Mouse (Mus musculus): Measurements from ENCODE around the gene Irf2bpl. TPM values are rescaled to one million over a fixed set of nuclear protein-coding genes. Genes with fewer than 3 reads are reported as not detected.
A peak's percentile ranks its signal among the peaks of the same experiment; 100 is the strongest.

Irf2bpl gene
- polyA plus RNA-seq, 1 experiment = 32.7 TPM

DNA sequence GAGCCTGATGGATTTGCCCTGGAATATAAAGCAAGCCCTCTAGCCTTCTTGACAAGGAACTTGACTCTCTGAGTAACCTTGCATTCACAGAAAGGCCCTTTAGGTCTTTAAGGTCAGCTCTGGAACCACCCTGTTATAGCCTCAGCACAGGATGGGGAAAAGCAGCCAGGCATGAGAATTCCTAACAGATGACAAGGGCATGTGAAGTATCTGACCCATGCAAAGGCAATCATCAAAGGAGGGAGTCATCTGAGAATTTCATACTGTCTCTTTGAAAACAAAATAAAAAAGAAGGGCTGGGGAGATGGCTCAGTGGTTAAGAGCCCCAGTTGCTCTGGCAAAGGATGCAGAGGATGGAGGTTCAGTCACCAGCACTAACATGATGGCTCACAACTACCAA lies 33.3 kb downstream of the Irf2bpl start:
- no peak for TF ChIP-seq GATA1 (IDR thresholded peaks at IDR 0.05; ENCODE audit: borderline replicate concordance, low read length)
- H3K4me3 ChIP-seq (replicated peaks) = no peak overlapping the region
- H3K9me3 ChIP-seq = peaks cover 5% of the 10 kb centered on the region; the same call in 1 of the 2 replicates
- H3K27me3 ChIP-seq (replicated peaks) = peaks cover 13% of the 10 kb centered on the region
- H3K36me3 ChIP-seq (replicated peaks; ENCODE audit: low read length) = no peaks in the 10 kb centered on the region
- H3K4me1 ChIP-seq = peaks cover 29% of the 10 kb centered on the region

DNA sequence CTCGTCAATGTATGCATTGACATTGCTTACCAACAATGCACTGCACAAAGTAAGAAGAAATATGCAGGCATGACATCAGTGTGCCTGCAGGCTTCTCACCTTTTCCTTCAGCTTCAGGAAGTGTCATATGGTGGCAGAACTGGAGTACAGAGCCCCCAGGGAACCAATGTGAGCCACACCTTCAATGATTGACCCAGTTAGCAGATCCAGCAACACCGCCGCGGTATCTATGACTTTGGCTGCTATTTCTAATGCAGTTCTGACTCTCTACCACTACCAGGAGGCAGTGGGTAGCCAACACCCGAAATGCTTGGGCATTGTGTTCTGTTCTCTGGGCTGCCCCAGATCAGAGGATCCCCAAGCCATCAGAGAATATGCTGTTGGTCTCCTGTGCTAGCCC lies 33.9 kb downstream of the Irf2bpl start:
- H3K9me3 ChIP-seq = peaks cover 5% of the 10 kb centered on the region; the same call in 1 of the 2 replicates
- no peaks in the 10 kb centered on the region for H3K36me3 ChIP-seq (replicated peaks; ENCODE audit: low read length)
- TF ChIP-seq GATA1 (IDR thresholded peaks at IDR 0.05; ENCODE audit: borderline replicate concordance, low read length) (no peak), FLI1 (IDR thresholded peaks at IDR 0.05; ENCODE audit: low read length) (no peak)
- H3K27me3 ChIP-seq (replicated peaks) = peaks cover 13% of the 10 kb centered on the region
- peaks cover 23% of the 10 kb centered on the region for H3K4me1 ChIP-seq
- H3K4me3 ChIP-seq (replicated peaks) = no peak overlapping the region

DNA sequence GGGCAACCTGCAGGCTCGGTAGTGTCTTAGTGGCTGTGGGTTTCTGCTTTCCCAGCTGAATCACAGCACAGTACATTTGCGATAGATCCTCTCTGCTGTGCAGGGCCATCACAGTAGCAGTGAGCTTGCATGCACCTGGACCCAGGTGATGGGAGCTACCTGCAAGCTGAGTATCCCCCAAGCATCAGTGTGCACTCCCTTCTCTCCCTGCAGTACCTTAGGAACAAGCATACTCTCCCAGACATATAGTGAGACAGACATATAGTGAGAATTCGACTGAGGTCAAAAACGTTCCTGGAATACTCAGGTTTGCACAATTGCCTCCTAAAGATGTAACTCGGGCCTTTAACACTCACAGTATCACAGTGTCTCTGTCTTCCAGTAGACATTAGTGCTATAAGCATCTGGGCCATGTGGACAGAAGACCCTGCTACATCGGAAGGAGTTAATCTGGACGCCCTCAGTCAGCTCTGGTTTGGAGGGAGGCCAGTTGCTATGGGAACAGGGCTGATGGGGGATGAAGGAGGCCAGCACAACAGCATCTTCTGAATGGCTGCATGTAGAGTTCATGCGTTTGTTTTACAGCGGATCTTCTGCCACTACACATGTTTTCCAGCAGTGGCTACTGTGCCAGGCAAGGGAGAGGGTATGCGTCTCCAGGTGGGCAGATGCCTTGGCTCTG lies 34.5 kb downstream of the Irf2bpl start:
- Histone ChIP-seq H3K36me3 (replicated peaks; ENCODE audit: low read length) (peaks cover under 1% of the 10 kb centered on the region), H3K27me3 (replicated peaks) (peaks cover 13% of the 10 kb centered on the region), H3K9me3 (peaks cover 5% of the 10 kb centered on the region; the same call in 1 of the 2 replicates), H3K4me1 (peaks cover 16% of the 10 kb centered on the region), H3K4me3 (replicated peaks) (no peak overlapping the region)
- TF ChIP-seq FLI1 (IDR thresholded peaks at IDR 0.05; ENCODE audit: low read length) (no peak), GATA1 (IDR thresholded peaks at IDR 0.05; ENCODE audit: borderline replicate concordance, low read length) (no peak)

DNA sequence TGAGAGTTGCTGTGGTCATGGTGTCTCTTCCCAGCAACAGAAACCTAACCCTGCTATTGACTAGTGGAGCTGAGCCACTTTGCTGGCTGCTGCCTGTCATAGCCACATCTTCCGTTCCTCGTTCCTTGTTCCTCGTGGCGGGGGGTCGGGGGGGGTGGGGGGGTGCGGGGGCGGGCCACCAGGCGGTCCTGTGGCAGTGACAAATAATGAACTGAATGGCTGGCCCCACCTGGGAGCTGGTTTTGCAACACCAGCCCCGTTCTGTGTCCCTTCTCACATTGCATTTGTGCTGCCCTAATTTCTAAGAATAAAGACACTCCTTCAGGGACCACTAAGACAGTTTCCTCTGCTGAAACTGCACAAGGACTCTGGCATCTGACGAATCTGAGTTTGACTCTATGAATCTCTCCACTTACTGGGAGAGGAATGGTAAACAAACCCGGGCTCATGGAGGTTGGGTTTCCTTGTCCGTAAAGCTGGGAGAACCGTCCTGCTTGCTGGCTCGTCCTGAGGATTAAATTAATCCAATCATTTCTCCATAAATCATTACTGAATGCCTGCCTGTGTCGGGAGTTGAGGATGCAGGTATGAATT lies 41.6 kb downstream of the Irf2bpl start:
- peaks cover 50% of the 10 kb centered on the region for H3K4me1 ChIP-seq
- H3K27me3 ChIP-seq (replicated peaks) = no peaks in the 10 kb centered on the region
- H3K36me3 ChIP-seq (replicated peaks; ENCODE audit: low read length) = peaks cover 3% of the 10 kb centered on the region
- H3K4me3 ChIP-seq (replicated peaks) = no peak overlapping the region
- 0 out of 2 replicates have a peak, but pooled peaks cover 3% of the 10 kb centered on the region for H3K9me3 ChIP-seq
- no peak for TF ChIP-seq GATA1 (IDR thresholded peaks at IDR 0.05; ENCODE audit: borderline replicate concordance, low read length)
- no peak for TF ChIP-seq FLI1 (IDR thresholded peaks at IDR 0.05; ENCODE audit: low read length)

DNA sequence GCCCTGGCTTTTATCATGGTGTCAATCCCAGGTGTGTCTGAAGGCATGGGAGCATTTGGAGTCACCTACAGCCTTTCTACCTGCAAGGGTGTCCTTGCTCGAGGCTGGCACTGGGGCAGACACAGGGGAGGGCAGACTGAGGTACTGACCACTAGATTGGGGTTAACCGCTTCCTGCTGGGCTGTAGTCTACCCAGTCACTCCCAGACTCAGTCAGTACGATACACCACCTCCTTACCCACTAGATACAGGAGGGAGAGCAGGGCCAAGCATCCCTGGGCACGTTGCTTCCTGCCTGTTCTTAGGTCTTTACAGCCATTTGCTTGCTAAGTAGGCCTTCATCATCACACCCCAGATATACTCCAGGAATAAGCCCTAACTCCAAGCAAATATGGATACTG lies 44.1 kb downstream of the Irf2bpl start:
- Histone ChIP-seq H3K4me3 (replicated peaks) (peak overlapping the region; percentile 30), H3K36me3 (replicated peaks; ENCODE audit: low read length) (peaks cover 3% of the 10 kb centered on the region), H3K4me1 (peaks cover 75% of the 10 kb centered on the region), H3K9me3 (0 out of 2 replicates have a peak, but pooled peaks cover 3% of the 10 kb centered on the region), H3K27me3 (replicated peaks) (no peaks in the 10 kb centered on the region)
- TF ChIP-seq FLI1 (IDR thresholded peaks at IDR 0.05; ENCODE audit: low read length) (no peak), GATA1 (IDR thresholded peaks at IDR 0.05; ENCODE audit: borderline replicate concordance, low read length) (no peak)

DNA sequence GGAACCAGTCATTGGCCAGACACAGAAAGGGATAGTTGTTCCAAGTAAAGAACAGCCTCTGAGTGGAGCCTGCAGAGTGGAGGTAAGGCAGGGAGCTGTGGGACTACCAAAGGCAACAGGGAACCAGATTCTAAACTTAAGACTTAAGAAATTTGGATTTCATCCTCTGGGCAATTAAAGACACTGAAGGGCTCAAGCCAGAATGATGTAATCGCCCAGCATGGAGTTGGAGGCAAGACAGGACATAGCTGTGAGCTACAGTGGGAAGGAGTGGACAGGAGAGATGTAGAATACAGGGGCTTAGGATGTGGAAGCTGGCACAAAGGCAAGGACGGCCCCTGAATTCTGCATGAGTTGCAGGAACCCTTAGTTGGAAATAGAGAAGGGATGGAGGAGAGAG lies 46.4 kb downstream of the Irf2bpl start:
- Histone ChIP-seq H3K4me1 (peaks cover 94% of the 10 kb centered on the region), H3K4me3 (replicated peaks) (no peak overlapping the region), H3K36me3 (replicated peaks; ENCODE audit: low read length) (no peaks in the 10 kb centered on the region), H3K27me3 (replicated peaks) (no peaks in the 10 kb centered on the region), H3K9me3 (0 out of 2 replicates have a peak, but pooled peaks cover 3% of the 10 kb centered on the region)
- TF ChIP-seq FLI1 (IDR thresholded peaks at IDR 0.05; ENCODE audit: low read length) (no peak), GATA1 (IDR thresholded peaks at IDR 0.05; ENCODE audit: borderline replicate concordance, low read length) (no peak)

DNA sequence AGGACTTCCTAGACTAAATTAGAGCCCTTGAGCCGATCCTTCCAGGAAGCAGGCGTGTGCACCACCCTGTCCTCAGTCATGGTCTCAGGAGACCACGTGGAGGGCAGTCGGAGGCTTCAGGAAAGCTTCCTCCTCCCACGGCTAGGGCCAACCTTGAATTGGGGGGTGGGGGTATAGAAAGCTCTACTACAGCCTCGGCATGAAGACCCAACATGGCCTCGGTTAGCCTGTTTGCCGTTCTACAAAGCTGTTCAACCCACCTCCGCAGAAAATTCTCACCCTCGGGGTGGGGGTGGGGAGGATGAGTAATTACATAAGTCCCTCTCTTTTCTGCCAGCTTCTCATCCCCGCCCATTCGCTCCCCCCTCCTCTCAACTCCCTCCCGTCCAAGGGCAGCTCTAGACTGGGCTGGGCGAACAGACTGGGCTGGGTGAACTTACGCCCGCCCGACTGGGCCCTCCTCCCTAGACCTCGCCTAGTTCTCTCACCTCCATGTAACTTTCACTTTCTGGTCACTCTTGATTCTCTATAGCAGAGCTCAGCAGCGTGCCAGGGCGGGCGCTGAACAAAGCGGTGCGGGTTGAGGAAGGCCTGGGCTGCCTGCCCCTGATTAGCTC lies 48.1 kb downstream of the Irf2bpl start:
- TF ChIP-seq FLI1 (IDR thresholded peaks at IDR 0.05; ENCODE audit: low read length) = no peak
- no peak for TF ChIP-seq GATA1 (IDR thresholded peaks at IDR 0.05; ENCODE audit: borderline replicate concordance, low read length)
- Histone ChIP-seq H3K36me3 (replicated peaks; ENCODE audit: low read length) (no peaks in the 10 kb centered on the region), H3K4me3 (replicated peaks) (peak overlapping the region; percentile 90), H3K4me1 (peaks cover 94% of the 10 kb centered on the region), H3K27me3 (replicated peaks) (no peaks in the 10 kb centered on the region), H3K9me3 (no peaks in the 10 kb centered on the region)

DNA sequence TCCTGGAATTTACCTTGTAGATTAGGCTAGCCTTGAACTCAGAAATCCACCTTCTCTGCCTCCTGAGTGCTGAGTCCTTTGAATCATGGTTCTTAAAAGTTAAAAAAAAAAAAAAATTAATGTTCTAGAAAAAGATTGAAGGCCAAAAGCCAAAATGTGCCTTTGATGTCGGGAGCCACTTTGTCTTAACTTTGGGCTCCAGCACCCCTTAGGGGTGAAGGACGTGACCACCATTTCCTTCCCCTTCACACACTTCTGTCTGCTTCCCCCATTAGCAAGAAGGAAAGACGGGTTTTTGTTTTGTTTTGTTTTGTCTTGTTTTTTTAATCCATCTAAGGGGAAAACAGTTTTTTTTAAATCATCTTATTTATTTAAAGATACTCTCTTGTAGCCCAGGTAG lies 48.7 kb downstream of the Irf2bpl start:
- Histone ChIP-seq H3K9me3 (no peaks in the 10 kb centered on the region), H3K4me3 (replicated peaks) (peak overlapping the region; percentile 90), H3K27me3 (replicated peaks) (no peaks in the 10 kb centered on the region), H3K4me1 (peaks cover 98% of the 10 kb centered on the region), H3K36me3 (replicated peaks; ENCODE audit: low read length) (no peaks in the 10 kb centered on the region)
- no peak for TF ChIP-seq FLI1 (IDR thresholded peaks at IDR 0.05; ENCODE audit: low read length)
- no peak for TF ChIP-seq GATA1 (IDR thresholded peaks at IDR 0.05; ENCODE audit: borderline replicate concordance, low read length)

DNA sequence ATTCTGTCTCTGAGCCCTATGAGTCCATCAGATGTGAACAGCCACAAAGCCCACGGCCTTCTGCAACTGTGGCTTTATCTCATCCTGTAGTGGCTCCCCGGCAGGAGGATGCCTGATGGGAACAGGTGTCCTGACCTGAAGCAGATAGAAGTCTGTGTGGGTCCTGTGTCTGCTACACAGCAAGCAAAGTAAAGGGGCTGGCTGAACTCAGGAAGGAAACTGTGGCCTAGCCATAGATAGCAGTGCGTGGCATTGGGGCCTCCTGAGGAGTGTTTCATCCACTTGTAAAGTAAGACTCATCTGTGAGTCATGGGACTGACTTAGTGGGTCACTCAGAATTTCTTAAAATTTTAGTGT lies 50.2 kb downstream of the Irf2bpl start:
- no peaks in the 10 kb centered on the region for H3K9me3 ChIP-seq
- H3K27me3 ChIP-seq (replicated peaks) = no peaks in the 10 kb centered on the region
- peak; percentile 48; the same call in 1 of the 2 replicates for TF ChIP-seq FLI1 (IDR thresholded peaks at IDR 0.05; ENCODE audit: low read length)
- peak; percentile 95 for TF ChIP-seq GATA1 (IDR thresholded peaks at IDR 0.05; ENCODE audit: borderline replicate concordance, low read length)
- peaks cover 99% of the 10 kb centered on the region for H3K4me1 ChIP-seq
- H3K4me3 ChIP-seq (replicated peaks) = peak overlapping the region; percentile 88
- no peaks in the 10 kb centered on the region for H3K36me3 ChIP-seq (replicated peaks; ENCODE audit: low read length)

Data from megakaryocyte, embryonic 14.5 days (primary cell).